Mouse (Mus musculus) left cerebral cortex, adult 18-20 months (tissue): ENCODE measurements around the gene Metap1d. TPM values are rescaled to one million over a fixed set of nuclear protein-coding genes. Genes with fewer than 3 reads are reported as not detected.
A peak's percentile ranks its signal among the peaks of the same experiment; 100 is the strongest.

ENCODE experiments used
- DNase-seq, 2 experiments: peaks; one replicate each; pipeline ENCODE4 v3.0.0; 2021 to 2022; ENCODE audit warnings: low spot score in 2 of 2, mixed read lengths in 1 of 2
- total RNA-seq, 2 experiments: library from RNA; stranded (reverse); gene quantifications; 2 replicates each; pipeline ENCODE4 v1.2.3; 2021

Metap1d gene
- total RNA-seq, 2 experiments from 2014 or later, result 15.2 to 17.2 TPM

DNA sequence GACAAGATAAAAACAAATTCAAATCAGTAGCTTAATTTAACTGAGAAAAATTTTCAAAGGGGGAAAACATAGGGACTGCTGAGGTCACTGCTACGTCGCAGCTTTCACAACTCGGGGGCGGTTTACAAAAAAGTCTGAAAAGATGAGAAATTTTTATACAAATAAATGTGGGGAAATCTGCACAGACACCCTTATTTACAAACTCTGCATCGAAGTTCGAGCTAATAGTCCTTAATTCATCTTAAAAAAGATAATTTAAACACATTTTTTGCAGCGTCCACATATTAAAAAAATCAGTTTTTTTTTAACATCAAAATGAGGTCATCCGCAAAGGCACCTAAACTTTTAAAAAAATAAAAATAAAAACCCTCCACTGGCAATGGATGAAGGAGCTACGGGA lies 90.5 kb downstream of the Metap1d start:
- no peak for DNase-seq

DNA sequence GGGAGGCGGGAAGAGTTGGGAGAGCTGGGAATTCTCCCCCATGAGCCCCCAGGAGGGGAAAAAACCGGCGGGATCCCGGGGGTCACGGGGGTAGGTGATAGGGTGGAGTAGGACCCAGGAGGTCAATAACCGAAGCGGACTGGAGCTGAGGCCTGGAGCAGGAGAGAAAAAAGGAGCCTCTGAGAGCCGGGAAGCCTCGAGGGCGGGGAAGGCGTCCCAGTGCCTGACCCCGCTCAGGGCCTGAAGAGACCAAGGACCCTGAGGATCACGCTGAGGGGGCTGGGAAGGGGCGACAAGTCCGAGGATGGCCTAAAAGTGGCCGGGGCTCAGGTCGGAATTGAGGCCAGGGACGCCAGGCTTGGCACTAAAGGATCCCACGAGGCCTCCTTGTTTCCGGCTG lies 90.9 kb downstream of the Metap1d start:
- DNase-seq, result no peak

DNA sequence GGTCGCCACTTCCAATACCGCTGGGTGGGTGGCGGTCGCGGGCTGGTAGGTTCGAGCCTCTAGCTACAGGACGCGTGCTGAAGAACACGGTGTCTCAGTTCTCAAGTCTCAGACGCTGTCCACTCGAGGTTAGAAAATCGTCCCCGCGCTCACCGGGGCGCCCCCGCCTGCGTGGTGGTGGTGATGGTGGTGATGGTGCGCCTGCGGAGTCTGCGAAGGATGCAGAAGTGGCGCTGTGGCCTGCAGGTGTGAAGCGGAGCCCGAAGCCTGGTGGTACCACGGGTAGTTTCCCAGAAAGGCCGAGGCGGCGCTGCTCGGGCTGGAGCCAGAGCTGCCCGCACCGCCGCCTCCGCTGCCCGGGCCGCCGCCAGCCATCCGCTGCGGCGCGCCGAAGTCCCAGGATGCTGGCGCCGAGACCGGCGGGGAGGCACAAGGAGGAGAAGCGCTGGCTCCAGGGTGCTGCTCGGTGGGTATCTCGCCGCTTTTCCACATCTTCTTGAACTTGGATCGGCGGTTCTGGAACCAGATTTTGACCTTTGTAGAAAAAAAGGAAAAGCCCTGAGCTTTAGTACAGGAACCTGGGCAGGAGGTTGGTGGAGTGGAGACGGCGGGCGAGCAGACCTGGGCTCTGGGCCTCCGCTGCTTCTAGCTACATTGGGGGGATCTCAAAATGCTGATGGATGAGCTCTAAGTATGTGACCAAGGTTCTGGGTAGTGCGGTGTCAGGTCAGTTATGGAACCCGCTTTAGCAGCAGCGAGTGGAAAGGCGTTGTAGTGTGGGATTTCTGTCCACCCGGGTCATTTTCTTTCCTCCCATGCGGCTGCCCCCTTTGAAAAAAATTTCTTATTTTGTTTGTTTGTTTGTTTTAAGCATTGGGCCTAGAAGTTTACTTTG lies 91.6 kb downstream of the Metap1d start:
- DNase-seq, result no peak

- no peak for DNase-seq
Observed at GRCm38 (mm10) chr2:71545401-71545881, 92.4 kb downstream of the Metap1d start.

DNA sequence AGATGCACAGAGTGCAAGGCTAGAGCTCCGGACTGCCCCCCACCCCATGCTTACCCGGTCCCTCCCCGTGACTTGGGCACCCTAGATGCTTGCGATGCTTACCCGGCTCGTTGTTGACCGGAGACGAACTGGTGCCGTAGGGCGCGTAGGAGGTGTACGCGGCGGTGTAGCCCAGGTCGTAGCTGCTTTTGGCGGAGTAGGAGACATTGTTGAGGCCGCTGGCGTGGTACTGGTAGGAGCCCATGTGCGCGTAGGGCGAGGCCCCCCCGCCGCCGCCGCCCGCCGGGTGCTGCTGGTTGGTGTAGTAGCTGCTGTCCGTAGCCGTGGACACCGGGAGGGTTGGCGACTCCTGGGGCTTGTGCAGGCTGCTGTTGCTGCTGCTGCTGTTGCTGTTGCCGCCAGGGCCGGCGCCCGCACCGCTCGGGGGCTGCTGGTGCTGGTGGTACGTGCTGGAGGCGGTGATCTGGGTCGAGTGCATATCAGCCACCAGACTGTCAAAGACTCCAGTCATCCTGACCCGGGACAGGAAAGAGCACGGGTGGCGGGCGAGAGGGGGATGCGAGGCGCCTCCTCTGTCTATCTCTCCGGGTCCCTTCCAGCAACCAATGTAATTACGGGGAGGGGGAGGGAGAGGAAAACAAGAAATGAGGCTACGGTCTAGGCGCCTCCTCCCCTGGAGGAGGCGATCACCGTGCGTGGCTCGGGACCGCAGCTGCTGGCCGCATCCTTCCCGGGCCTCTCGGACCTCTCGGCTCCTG lies 93.0 kb downstream of the Metap1d start:
- no peak for DNase-seq

GRCm38 (mm10) chr2:71546640-71547071 lies 93.6 kb downstream of the Metap1d start, which contains the start of gene Dlx2:
TSS of gene Dlx2 (minus strand) at chr2:71546754.
- DNase-seq, result no peak

DNA sequence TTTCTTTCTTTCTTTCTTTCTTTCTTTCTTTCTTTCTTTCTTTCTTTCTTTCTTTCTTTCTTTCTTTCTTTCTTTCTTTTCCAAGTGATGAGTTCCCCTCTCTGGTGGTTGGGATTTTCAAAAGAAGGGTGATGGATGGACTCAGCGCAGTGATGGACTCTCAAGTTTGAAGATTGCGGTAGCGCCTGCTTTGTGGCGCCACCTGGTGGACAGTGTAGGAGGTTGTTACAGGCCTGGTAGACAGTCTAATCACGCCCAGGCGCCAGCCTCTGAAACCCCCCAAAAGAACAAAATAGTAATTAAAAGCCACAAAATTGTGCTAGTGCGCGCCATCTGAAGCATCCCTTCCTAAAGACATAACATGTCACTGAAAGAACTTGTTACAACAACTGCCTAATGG lies 94.8 kb downstream of the Metap1d start:
- DNase-seq, result peak in 1 of 2 experiments; percentile 64

- no peak for DNase-seq
Observed at GRCm38 (mm10) chr2:71550330-71550729, 97.3 kb downstream of the Metap1d start.

GRCm38 (mm10) chr2:71551704-71552103 lies 98.6 kb downstream of the Metap1d start:
- no peak for DNase-seq

- DNase-seq, result no peak
Observed at GRCm38 (mm10) chr2:71556071-71556470, 103.0 kb downstream of the Metap1d start.

DNA sequence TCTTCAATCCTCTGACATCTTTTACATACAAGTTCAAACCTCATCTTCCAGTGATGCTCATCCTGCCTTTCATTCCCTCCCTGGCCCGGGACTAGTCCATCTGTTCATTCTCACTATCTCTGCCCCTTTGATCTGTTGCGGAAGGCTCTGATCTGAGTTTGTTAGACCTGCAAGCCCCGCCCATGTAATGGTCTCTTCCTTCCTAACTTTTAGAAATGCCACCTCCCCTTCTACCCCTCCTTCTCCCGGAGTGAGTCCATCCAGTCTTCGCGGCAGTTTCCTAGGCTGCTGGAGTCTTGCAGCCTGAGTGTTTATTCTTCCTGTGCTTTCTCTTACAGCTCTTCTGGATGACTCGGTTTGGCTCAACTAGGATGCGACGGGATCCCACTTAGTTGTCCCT lies 113.4 kb downstream of the Metap1d start:
- DNase-seq, result no peak

DNA sequence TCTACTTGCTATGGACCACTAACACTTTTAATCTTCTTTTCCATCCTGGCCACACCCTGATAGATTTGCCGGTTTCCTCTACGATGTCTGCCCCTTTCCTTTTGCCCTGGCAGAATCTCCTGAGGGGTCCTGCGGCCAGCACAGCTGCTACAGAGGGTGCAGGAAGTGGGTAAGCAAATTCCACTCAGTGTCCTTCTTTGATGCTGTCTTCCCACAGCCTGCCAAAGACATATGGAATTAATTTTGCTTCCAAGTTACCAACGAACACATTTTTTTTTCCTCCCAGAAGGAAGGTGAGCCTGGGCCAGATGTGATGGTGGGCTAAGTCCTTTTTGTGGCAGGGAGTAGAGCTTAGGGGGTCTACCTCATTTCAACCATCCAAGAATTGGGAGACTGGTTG lies 120.7 kb downstream of the Metap1d start:
- no peak for DNase-seq

Other genes starting within 250 kb of the Metap1d start
- gene Dync1i2, start 241.6 kb upstream of the Metap1d start, total RNA-seq, result 100 to 1,000 TPM; 124 to 125 TPM
- gene Slc25a12, start 85.5 kb upstream of the Metap1d start, total RNA-seq, result 100 to 1,000 TPM; 152 to 167 TPM
- gene Hat1, start 64.3 kb upstream of the Metap1d start, total RNA-seq, result 10 to 100 TPM; 20.5 to 20.8 TPM
- 10 to 100 TPM; 18.5 to 20.4 TPM for gene Dlx1, start 74.8 kb downstream of the Metap1d start, total RNA-seq
- 1 to 10 TPM; 4.7 to 6.7 TPM for gene Dlx2, start 93.5 kb downstream of the Metap1d start, total RNA-seq